Mouse (Mus musculus) liver, postnatal 0 days (tissue): ENCODE results near the gene Fhl5.
A peak's percentile ranks its signal among the peaks of the same experiment; 100 is the strongest.

Experiments
- CTCF ChIP-seq: sonication (generic); IDR thresholded peaks from 2 replicates; pipeline ENCODE4 v1.5.1; 2016; ENCODE audit warnings: antibody characterized with exemption, low read depth
- EP300 ChIP-seq: IDR thresholded peaks from 2 replicates; pipeline ENCODE4 v1.6.1; 2016; ENCODE audit warnings: antibody characterized with exemption, low read depth, mild to moderate bottlenecking

- TF ChIP-seq CTCF (peak; percentile 46), EP300 (no peak)
These were observed 38.4 kb upstream of the Fhl5 start for GRCm38 (mm10) chr4:25280938-25281670.
